Mouse (Mus musculus) bone marrow macrophage, adult 2 months (primary cell): ENCODE measurements around the gene Tfap2e.

Experiments used
- CTCF ChIP-seq: IDR thresholded peaks from 2 replicates; pipeline ENCODE4 v1.5.1; 2012; ENCODE audit warnings: low read depth, mild to moderate bottlenecking, low read length, moderate library complexity
- POLR2A ChIP-seq: IDR thresholded peaks from 2 replicates; pipeline ENCODE4 v1.6.1; 2012; ENCODE audit warnings: mild to moderate bottlenecking, low read depth, low read length, borderline replicate concordance

DNA sequence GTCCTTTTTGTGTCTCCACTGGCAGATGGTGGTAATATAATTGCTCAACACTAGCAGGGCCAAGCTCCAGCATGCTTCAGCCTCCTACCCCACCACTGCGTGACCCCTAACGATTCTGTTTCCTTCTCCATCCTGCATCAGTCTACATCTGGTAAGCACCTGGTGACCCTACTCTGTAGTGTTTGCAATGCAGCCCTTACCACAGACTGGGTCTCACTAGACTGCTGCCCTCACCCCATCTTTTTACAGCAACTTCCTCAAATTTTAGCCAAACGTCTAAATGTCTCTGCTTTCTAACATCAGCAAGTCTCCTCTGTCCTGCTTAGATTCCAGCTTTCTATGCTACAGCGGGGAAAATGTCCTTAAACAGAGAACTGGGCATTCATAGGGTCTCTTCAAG is 34.8 kb upstream of the Tfap2e start:
- TF ChIP-seq CTCF = no peak
- no peak for TF ChIP-seq POLR2A
